Mouse (Mus musculus) ES-E14 (cell line): ENCODE data around the gene Ptprn2. TPM values are rescaled to one million over a fixed set of nuclear protein-coding genes. Genes with fewer than 3 reads are reported as not detected.

ENCODE experiments used
- DNase-seq: peaks from one replicate; pipeline ENCODE4 v3.0.0-alpha.2; 2013; ENCODE audit warnings: low read depth, low spot score
- H3K27ac ChIP-seq: 2 replicates; pipeline ENCODE4 v1.5.1; 2012; ENCODE audit warnings: low read depth, mild to moderate bottlenecking, low read length, moderate library complexity, mixed read lengths; ENCODE audit not compliant: poor library complexity, insufficient read depth, severe bottlenecking
- H3K36me3 ChIP-seq: 2 replicates; pipeline ENCODE4 v1.6.1; 2012; ENCODE audit warnings: mild to moderate bottlenecking, low read length, moderate library complexity, mixed read lengths; ENCODE audit not compliant: control insufficient read depth, poor library complexity, insufficient read depth, severe bottlenecking
- H3K4me1 ChIP-seq, 2 experiments: fragments of 150-350 bp in 1 of 2; sonication (generic) in 1 of 2; 2 replicates each; pipeline ENCODE4 v1.6.1; 2012; ENCODE audit warnings: low read length in 2 of 2, mild to moderate bottlenecking in 1 of 2, mixed read lengths in 1 of 2; ENCODE audit not compliant: control insufficient read depth in 2 of 2, insufficient read depth in 2 of 2, poor library complexity in 1 of 2
- H3K4me3 ChIP-seq, 2 experiments: fragments of 150-350 bp in 1 of 2; sonication (generic) in 1 of 2; 2 replicates each; pipeline ENCODE4 v1.5.1; 2012; ENCODE audit warnings: low read length in 2 of 2, low read depth in 1 of 2, mild to moderate bottlenecking in 1 of 2, mixed read lengths in 1 of 2; ENCODE audit not compliant: insufficient read depth in 1 of 2, poor library complexity in 1 of 2, severe bottlenecking in 1 of 2
- H3K9ac ChIP-seq: 2 replicates; pipeline ENCODE4 v1.6.1; 2012; ENCODE audit warnings: low read depth, mild to moderate bottlenecking, low read length, mixed read lengths; ENCODE audit not compliant: poor library complexity, insufficient read depth, severe bottlenecking
- H3K9me3 ChIP-seq: fragments of 150-350 bp; sonication (generic); 2 replicates; pipeline ENCODE4 v1.6.1; 2012; ENCODE audit warnings: low read depth, mild to moderate bottlenecking, low read length; ENCODE audit not compliant: control insufficient read depth, insufficient read depth
- CHD2 ChIP-seq: IDR thresholded peaks from 2 replicates; pipeline ENCODE4 v1.6.1; 2014; ENCODE audit warnings: mild to moderate bottlenecking, low read depth, low read length, inconsistent platforms
- HCFC1 ChIP-seq: IDR thresholded peaks from 2 replicates; pipeline ENCODE4 v1.6.1; 2012; ENCODE audit warnings: low read length, inconsistent platforms, borderline replicate concordance; ENCODE audit not compliant: insufficient read depth
- MAFK ChIP-seq: IDR thresholded peaks from 2 replicates; pipeline ENCODE4 v1.6.1; 2014; ENCODE audit warnings: mild to moderate bottlenecking, low read depth, low read length, inconsistent platforms; ENCODE audit not compliant: insufficient read depth
- ZC3H11A ChIP-seq: IDR thresholded peaks from 2 replicates; pipeline ENCODE4 v1.6.1; 2012; ENCODE audit warnings: low read depth, mild to moderate bottlenecking, inconsistent platforms, low read length, borderline replicate concordance
- ZNF384 ChIP-seq: IDR thresholded peaks from 2 replicates; pipeline ENCODE4 v1.6.1; 2012; ENCODE audit warnings: low read depth, low read length, inconsistent platforms
- in situ Hi-C, 2 experiments: fragments of 600-800 bp; cut with MboI; formaldehyde crosslinking; loops; one replicate each; pipeline ENCODE4 v1.15.1; 2025; ENCODE audit warnings: low sequenced_read_pairs in 2 of 2, inconsistent platforms in 1 of 2; ENCODE audit not compliant: unreplicated experiment in 2 of 2
- total RNA-seq: library from RNA; depleted of rRNA; stranded (reverse); fragments of 300-350 nt; gene quantifications from 2 replicates; pipeline ENCODE4 v1.2.3, GENCODE M21; 2012

Ptprn2 gene
- total RNA-seq, 1 experiment, result 0.40 TPM

DNA sequence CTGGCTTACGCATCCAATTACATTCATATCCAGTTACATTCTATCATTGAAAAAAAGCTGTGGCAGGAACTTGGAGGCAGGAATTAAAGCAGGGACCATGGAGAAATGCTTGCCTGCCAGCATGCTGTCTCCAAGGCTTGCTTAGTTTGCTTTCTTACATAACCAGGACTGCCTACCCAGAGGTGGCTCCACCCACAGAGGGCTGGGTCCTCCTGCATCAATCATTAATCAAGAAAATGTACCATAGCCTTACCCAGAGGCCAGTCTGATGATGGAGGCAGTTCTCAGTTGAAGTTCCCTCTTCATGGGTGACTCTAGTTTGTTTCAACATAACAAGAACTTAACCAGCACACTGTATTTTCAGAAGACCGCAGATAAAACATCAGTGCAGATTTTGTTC lies 36.0 kb upstream of the Ptprn2 start:
- no peak for DNase-seq
- no peak overlapping the region for H3K4me3 ChIP-seq
- H3K9me3 ChIP-seq, result no peaks in the 10 kb centered on the region
- H3K27ac ChIP-seq, result no peak overlapping the region
- TF ChIP-seq ZC3H11A (no peak), ZNF384 (no peak), CHD2 (no peak), MAFK (no peak), HCFC1 (no peak)
- H3K36me3 ChIP-seq, result peaks cover 4% of the 10 kb centered on the region
- in situ Hi-C loops, result no loop called here
- H3K9ac ChIP-seq, result no peak overlapping the region
- H3K4me1 ChIP-seq, result no peaks in the 10 kb centered on the region

DNA sequence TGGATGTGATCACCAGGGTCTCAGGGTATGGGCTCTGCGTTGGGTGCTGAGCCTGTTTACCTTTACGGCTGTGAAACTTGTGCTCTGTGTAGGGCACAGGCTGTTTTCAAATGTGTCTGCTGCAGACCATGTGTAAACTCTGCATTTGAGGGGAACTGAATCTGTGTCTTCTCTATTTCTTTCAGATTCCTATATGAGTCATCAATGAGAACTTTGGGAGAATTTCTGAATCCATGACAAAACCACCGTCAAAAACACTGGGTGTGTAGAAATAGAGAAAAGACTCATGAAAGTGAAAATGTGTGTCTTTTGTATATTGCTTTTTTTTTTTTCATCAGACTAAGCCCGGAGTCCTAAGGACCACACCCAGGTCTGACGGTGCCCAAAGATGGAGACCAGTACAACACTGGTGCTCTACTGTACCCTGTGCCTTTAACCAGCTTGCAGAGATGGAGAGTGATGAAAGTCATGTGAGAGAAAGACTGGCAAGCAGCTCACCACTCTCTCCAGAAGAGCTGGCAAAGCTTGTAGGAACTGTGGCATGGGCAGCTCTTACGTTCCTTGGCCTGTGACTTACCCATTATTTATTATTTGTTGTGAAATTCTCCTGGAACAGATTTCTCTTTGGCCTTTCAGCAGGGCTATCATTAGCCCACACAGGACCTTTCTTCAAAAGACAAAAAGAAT lies 25.0 kb upstream of the Ptprn2 start:
- no peak overlapping the region for H3K9ac ChIP-seq
- H3K27ac ChIP-seq, result no peak overlapping the region
- H3K9me3 ChIP-seq, result no peaks in the 10 kb centered on the region
- in situ Hi-C loops, result no loop called here
- TF ChIP-seq MAFK, result no peak
- no peak for TF ChIP-seq ZNF384
- no peak for TF ChIP-seq HCFC1
- no peak for TF ChIP-seq ZC3H11A
- no peak for TF ChIP-seq CHD2
- DNase-seq, result no peak
- H3K36me3 ChIP-seq, result peaks cover 3% of the 10 kb centered on the region
- no peak overlapping the region for H3K4me3 ChIP-seq
- no peaks in the 10 kb centered on the region for H3K4me1 ChIP-seq

DNA sequence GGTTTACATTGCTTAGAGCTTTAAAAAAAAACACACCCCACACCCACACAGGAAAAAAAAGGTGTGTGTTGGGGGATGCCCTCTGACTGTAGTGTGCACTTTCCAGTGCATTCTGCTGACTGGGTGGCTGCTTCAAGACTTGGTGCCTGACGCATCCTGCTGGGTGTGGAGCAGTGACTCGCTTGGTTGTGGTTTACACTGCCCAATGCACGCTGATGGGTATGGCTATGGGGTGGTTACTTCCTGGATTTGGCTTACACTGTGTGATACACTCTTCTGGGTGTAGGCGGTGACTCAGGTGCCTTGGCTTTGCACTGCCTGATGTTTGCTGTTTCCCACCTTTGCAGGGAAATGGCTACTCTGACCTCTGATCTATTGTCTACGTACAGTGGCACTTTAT lies 18.5 kb upstream of the Ptprn2 start:
- Histone ChIP-seq H3K4me3 (no peak overlapping the region), H3K4me1 (no peaks in the 10 kb centered on the region), H3K27ac (no peak overlapping the region), H3K36me3 (peaks cover 2% of the 10 kb centered on the region; the same call in 1 of the 2 replicates), H3K9me3 (no peaks in the 10 kb centered on the region), H3K9ac (no peak overlapping the region)
- in situ Hi-C loops, result no loop called here
- TF ChIP-seq CHD2 (no peak), ZNF384 (no peak), MAFK (no peak), HCFC1 (no peak), ZC3H11A (no peak)
- no peak for DNase-seq

DNA sequence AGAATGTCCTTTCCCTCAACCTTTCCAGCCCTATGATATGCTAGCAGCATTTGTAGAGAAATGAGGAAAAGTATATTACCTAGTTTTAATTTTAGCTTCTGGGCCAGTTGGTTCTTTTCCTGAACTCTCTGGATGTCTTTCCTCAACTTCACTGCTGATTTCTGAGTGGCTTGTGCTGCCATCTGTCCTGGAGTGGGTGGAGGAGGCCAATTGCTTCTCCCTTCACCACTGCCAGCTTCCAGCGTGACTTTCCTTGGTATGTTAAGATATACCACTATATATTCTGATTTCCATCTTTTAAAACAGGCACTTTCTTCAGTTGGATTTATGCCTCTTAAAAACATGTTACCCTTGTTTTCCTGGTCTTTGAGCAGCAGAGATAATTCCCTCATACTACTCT lies 17.2 kb upstream of the Ptprn2 start:
- in situ Hi-C loops, result no loop called here
- H3K4me3 ChIP-seq, result no peak overlapping the region
- H3K36me3 ChIP-seq, result peaks cover 2% of the 10 kb centered on the region; the same call in 1 of the 2 replicates
- no peaks in the 10 kb centered on the region for H3K4me1 ChIP-seq
- H3K9me3 ChIP-seq, result no peaks in the 10 kb centered on the region
- H3K27ac ChIP-seq, result no peak overlapping the region
- no peak for DNase-seq
- TF ChIP-seq ZC3H11A (no peak), HCFC1 (no peak), CHD2 (no peak), MAFK (no peak), ZNF384 (no peak)
- no peak overlapping the region for H3K9ac ChIP-seq

DNA sequence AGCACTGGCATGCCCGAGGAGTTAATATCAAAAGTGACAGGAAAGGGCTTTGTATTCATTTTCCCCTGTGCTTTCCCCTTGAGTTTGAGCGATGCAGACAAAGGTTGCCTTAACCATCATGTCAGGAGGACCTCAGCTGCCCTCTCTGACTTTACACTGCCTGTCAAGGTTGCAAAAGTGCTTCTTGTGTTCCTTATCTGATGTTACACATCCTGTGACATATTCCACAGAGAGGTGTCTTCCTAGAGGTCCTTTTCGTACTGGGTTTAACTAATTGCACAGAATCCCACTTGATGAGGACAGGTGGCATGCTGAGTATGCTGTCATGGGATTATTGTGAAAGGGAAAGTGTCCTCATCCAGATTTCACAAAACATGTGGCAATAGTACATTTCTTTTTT lies 16.4 kb upstream of the Ptprn2 start:
- Histone ChIP-seq H3K9ac (no peak overlapping the region), H3K36me3 (peaks cover 2% of the 10 kb centered on the region; the same call in 1 of the 2 replicates), H3K4me1 (no peaks in the 10 kb centered on the region), H3K4me3 (no peak overlapping the region), H3K27ac (no peak overlapping the region), H3K9me3 (no peaks in the 10 kb centered on the region)
- no peak for TF ChIP-seq ZC3H11A
- TF ChIP-seq HCFC1, result no peak
- in situ Hi-C loops, result no loop called here
- DNase-seq, result no peak
